Mouse (Mus musculus): ENCODE measurements around the gene Mon2.

- TF ChIP-seq POLR2A (IDR thresholded peaks at IDR 0.05; ENCODE audit: low read depth, low read length), result no peak
- TF ChIP-seq CTCF (IDR thresholded peaks at IDR 0.05; ENCODE audit: extremely low read depth, insufficient read depth, insufficient read length, insufficient replicate concordance), result no peak
Observed at GRCm38 (mm10) chr10:122988372-122988771, 87.9 kb downstream of the Mon2 start.
